Mouse (Mus musculus) kidney, adult 2 months (tissue): ENCODE results near the gene Hemk1. TPM values are rescaled to one million over a fixed set of nuclear protein-coding genes. Genes with fewer than 3 reads are reported as not detected.
"Not testable (repeated sequence)": the region's sequence is repeated elsewhere in the genome, so short reads cannot be mapped to it uniquely, and the experiment has no call there.

ENCODE experiments used
- DNase-seq: peaks from one replicate; pipeline ENCODE4 v3.0.0; 2021
- H3K27ac ChIP-seq: fragments of 200-500 bp; 2 replicates; pipeline ENCODE4 v1.5.1; 2012; ENCODE audit warnings: low read depth, low read length, control low read depth, inconsistent platforms; ENCODE audit not compliant: insufficient read depth
- H3K27me3 ChIP-seq: fragments of 200-500 bp; replicated peaks from 2 replicates; pipeline ENCODE4 v1.6.1; 2012; ENCODE audit warnings: mild to moderate bottlenecking, moderate library complexity, low read length, inconsistent platforms; ENCODE audit not compliant: control insufficient read depth, insufficient read depth
- H3K36me3 ChIP-seq: fragments of 200-500 bp; 2 replicates; pipeline ENCODE4 v1.6.1; 2012; ENCODE audit warnings: mild to moderate bottlenecking, moderate library complexity, low read length, inconsistent platforms; ENCODE audit not compliant: control insufficient read depth, insufficient read depth
- H3K4me1 ChIP-seq: fragments of 200-500 bp; 2 replicates; pipeline ENCODE4 v1.6.1; 2011; ENCODE audit warnings: low read length; ENCODE audit not compliant: control insufficient read depth, insufficient read depth
- H3K4me3 ChIP-seq: fragments of 200-500 bp; 2 replicates; pipeline ENCODE4 v1.5.1; 2011; ENCODE audit warnings: mild to moderate bottlenecking, low read depth, low read length, control low read depth; ENCODE audit not compliant: insufficient read depth
- CTCF ChIP-seq: fragments of 200-500 bp; conservative IDR thresholded peaks from 2 replicates; pipeline ENCODE4 v1.5.1; 2011; ENCODE audit warnings: low read depth, mild to moderate bottlenecking, control low read depth, low read length, moderate library complexity, mixed read lengths; ENCODE audit not compliant: insufficient read depth, insufficient read length
- POLR2A ChIP-seq: fragments of 200-500 bp; IDR thresholded peaks from one replicate; pipeline ENCODE4 v1.6.1; 2011; ENCODE audit warnings: low read depth, low read length, control low read depth
- WGBS: fragments of 180-500 bp; shearing (Covaris S2); methylation state at CpG from one replicate; pipeline ENCODE4 v1.1.7; 2018; 5-methylcytosine and 5-hydroxymethylcytosine counted together
- polyA plus RNA-seq: library from polyadenylated mRNA; depleted of rRNA; stranded (reverse); fragments of >200 nt; gene quantifications from 2 replicates; pipeline ENCODE4 v1.2.3, GENCODE M21; 2012

Gene Hemk1
- polyA plus RNA-seq, 1 experiment, result 35.0 TPM

DNA sequence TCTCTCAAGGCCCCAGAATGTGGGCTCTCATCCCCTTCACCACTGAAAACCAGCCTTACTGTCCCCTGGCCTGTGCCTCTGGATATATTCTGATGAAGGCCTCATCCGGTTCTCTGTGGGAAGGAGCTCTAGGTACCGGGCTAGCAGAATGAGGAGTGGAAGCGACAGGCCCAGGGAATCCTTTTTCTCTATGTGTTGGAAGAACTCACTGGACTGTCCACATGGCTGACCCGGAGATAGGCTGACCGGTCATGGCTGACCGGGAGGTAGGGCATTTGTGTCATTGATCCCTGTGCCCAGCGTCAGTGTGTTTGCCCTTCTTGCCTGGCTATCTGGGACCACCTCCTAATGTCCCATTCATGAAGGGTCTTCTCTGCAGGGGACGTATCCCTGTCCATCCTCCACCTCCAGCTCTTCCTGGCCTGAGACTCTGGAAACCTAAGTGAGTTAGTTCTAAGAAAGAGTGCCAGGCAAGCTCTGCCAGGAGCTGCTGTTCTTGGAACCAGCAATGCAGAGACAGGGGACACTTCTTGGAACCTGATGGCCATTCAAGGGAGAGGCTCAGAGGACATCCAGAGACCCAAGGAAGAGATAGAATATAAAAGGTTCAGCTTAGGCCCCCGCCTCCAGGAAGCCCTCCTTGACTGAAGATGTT lies 29.7 kb downstream of the Hemk1 start:
- 45% methylated on average over 9 of the region's 9 CpGs for WGBS
- Histone ChIP-seq H3K36me3 (no peaks in the 10 kb centered on the region), H3K4me3 (no peak overlapping the region), H3K27me3 (no peaks in the 10 kb centered on the region), H3K27ac (peak overlapping the region; percentile 84), H3K4me1 (peaks cover 52% of the 10 kb centered on the region)
- no peak for TF ChIP-seq POLR2A
- TF ChIP-seq CTCF, result no peak
- DNase-seq, result peak; percentile 90

DNA sequence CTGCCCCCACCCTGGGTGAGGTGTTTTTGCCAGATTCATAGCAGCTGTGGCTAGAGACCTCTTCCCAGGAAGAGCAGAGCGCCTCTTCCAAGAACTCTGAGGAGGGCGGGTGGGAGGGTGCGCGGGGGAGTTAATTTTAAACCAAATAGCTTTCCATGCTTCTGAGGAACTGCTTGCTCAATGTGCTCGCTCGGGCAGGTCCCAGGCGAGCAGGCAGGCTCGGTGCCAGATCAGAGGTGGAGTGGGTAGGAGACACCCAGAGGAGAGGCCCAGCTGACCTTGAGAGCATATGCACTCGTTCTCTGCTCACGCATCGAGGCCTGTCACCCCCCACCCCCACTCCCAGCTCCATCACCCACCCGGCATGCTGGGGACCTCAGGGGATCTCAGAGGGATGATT lies 30.3 kb downstream of the Hemk1 start:
- TF ChIP-seq POLR2A, result no peak
- TF ChIP-seq CTCF, result no peak
- H3K4me1 ChIP-seq, result peaks cover 49% of the 10 kb centered on the region
- no peaks in the 10 kb centered on the region for H3K36me3 ChIP-seq
- 15% methylated on average over 12 of the region's 12 CpGs for WGBS
- H3K27ac ChIP-seq, result peak overlapping the region; percentile 92
- peak; percentile 98 for DNase-seq
- no peaks in the 10 kb centered on the region for H3K27me3 ChIP-seq
- H3K4me3 ChIP-seq, result no peak overlapping the region

DNA sequence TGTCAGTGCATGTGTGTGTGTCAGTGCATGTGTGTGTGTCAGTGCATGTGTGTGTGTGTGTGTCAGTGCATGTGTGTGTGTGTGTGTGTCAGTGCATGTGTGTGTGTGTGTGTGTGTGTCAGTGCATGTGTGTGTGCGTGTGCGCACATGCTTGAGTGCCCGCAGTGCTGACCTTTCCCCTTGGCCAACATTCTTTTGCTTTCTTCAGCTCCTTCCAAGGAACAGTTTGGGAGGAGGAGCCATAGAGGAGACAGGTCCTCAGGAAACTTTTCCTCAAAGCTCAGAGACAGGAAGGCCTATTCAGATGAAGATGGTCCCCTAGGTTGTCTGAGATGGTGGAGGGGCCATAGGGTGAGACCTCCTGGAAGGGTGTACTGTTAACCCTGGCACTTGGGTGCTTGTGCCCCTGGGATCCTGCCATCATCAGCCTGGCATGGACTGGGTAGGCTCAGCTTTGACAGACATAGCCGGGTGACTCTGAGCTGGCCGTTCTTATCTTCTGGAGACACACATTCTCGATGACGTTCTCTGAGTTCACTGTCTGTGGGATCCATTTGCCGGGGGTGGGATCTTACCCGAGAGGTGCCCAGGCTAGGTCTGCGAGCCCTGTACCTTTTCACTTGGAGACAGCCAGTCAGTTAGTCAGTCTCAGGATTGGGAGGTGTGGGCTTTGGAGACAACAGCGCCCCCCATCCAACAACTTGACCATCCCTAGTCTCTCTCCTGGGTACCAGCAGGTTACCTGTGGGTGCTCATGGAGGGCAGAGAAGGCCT lies 30.9 kb downstream of the Hemk1 start:
- Histone ChIP-seq H3K4me3 (no peak overlapping the region), H3K36me3 (no peaks in the 10 kb centered on the region), H3K4me1 (peaks cover 48% of the 10 kb centered on the region), H3K27ac (peak overlapping the region; percentile 92), H3K27me3 (no peaks in the 10 kb centered on the region)
- TF ChIP-seq POLR2A (no peak), CTCF (no peak)
- WGBS, result 33% methylated on average over 11 of the region's 11 CpGs
- peak; percentile 85 for DNase-seq

DNA sequence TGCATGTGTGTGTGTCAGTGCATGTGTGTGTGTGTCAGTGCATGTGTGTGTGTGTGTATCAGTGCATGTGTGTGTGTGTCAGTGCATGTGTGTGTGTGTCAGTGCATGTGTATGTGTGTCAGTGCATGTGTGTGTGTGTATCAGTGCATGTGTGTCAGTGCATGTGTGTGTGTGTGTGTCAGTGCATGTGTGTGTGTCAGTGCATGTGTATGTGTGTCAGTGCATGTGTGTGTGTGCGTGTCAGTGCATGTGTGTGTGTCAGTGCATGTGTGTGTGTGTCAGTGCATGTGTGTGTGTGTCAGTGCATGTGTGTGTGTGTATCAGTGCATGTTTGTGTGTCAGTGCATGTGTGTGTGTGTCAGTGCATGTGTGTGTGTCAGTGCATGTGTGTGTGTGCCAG lies 31.5 kb downstream of the Hemk1 start:
- not testable (repeated sequence) for H3K27me3 ChIP-seq, H3K36me3 ChIP-seq, DNase-seq, H3K4me3 ChIP-seq
- Histone ChIP-seq H3K4me1 (peaks cover 52% of the 10 kb centered on the region), H3K27ac (peak overlapping the region; percentile 92; the same call in 1 of the 2 replicates)
- WGBS, result 93% methylated on average over 1 of the region's 1 CpGs

DNA sequence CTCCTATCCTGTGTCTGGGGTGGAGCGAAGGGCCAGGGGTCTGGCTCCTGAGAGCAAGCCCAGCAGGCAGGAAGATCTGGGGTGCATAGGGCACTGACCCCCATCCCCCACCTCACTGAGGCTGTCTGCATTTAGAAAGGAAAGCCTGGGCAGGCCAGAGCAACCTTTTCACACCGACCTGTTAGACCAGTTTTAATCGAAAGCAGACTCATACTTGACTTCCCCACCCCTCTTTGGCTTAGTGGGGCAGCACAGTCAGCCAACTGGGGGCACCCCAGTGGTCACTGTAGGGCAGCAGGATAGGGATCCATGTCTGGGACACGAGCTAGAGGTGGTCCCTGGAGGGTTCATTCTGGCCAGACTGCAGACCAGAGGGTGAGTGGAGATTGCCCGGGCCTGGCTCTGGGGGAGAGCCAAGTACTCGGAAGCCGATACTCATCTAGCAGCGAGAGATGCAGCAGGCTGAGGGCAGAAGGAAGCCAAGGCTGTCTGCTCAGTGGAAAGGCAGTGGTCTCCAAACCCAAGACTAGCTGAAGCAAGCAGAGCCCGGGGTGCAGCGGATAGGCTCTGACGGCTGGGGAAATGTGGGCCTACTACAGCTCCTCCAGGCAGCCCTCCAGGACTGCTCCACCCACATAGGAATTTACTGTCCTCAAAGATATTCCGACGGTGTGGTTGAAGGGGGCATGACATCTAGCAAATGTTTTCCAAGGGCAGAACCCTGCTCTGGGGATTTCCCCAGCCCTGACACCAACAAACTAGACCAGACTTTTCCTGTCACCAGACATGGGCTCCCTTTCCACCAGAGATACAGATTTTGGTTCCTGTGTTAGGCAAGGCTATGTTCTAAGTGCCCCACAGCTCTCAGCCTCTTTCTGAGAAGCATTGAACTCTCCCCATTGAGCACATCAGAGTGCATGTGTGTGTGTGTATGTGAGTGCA lies 32.3 kb downstream of the Hemk1 start:
- H3K27me3 ChIP-seq, result no peaks in the 10 kb centered on the region
- no peaks in the 10 kb centered on the region; the same call in 1 of the 2 replicates for H3K36me3 ChIP-seq
- 16% methylated on average over 13 of the region's 13 CpGs for WGBS
- peak overlapping the region; percentile 80 for H3K27ac ChIP-seq
- DNase-seq, result peak; percentile 68
- peaks cover 55% of the 10 kb centered on the region for H3K4me1 ChIP-seq
- TF ChIP-seq POLR2A, result no peak
- no peak for TF ChIP-seq CTCF
- no peak overlapping the region for H3K4me3 ChIP-seq

DNA sequence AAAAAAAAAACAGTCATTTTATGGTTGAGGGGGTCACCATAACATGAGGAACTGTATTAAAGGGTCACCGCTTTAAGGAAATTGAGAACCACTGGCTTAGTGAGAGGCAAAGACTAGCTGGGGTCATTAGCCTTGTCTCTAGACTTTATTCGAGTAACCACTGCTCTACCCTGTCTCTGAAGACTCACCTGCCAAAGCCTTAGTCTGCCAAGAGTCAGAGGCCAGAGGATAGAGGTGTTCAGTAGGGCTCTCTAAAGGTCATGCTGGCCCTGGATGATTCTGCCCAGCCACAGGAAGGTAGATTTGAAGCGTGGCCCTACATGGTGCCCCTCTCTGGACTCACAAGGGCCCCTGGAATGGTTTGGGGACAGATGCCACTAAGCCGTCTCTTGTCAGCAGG lies 33.1 kb downstream of the Hemk1 start:
- TF ChIP-seq POLR2A (no peak), CTCF (no peak)
- Histone ChIP-seq H3K36me3 (peaks cover 6% of the 10 kb centered on the region), H3K4me1 (peaks cover 62% of the 10 kb centered on the region), H3K27ac (peak overlapping the region; percentile 74), H3K4me3 (no peak overlapping the region), H3K27me3 (no peaks in the 10 kb centered on the region)
- WGBS, result 70% methylated on average over 4 of the region's 4 CpGs
- DNase-seq, result peak; percentile 72
